Mouse (Mus musculus): Measurements from ENCODE around the gene Zbtb33. TPM values are rescaled to one million over a fixed set of nuclear protein-coding genes. Genes with fewer than 3 reads are reported as not detected.

The Zbtb33 gene
- polyA plus RNA-seq, 1 experiment, result 7.9 TPM

DNA sequence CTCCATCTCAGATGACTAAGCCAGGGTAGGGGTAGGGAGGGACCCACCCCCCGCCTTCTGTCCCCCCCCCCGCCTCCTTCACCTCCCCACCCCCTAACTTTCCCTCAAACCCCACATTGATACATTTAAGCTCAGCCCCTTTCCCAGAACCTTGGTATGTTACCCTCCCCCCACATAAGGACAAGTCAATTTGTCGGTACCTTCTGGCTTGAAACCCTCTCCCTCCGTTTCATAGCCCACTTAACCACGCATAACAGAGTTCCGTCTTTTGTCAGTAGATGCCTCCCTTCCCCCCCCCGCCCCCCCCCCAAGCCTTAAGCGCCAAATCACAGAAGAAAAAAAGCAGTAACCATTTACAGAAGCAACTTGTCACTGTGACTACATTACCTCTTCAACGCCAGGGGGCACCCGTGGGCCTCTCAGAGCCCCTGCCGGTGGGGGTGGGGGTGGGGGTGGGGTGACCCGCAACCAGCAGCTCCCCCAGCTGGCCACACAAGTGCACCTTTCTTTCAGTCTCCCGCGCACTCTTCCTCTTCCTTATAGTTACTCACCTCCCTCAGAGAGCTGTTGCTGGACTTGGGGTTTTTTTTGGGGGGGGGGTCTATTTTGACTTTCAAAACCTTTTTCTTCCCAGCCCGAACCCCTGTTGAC, 7.9 kb upstream of the Zbtb33 start:
- peak in 1 of 2 experiments; percentile 22 for DNase-seq
- WGBS, result 5% methylated on average over 13 of the region's 15 CpGs
- Histone ChIP-seq H3K27ac (ENCODE audit: insufficient read depth, low read length) (no peak overlapping the region), H3K4me1 (ENCODE audit: control insufficient read depth, insufficient read depth, low read length) (no peaks in the 10 kb centered on the region), H3K27me3 (ENCODE audit: control insufficient read depth, insufficient read depth, low read length) (no peaks in the 10 kb centered on the region), H3K4me3 (replicated peaks; ENCODE audit: insufficient read depth, low read depth, low read length) (no peak overlapping the region)
- peak; percentile 26; the same call in 1 of the 2 replicates for TF ChIP-seq CTCF (IDR thresholded peaks at IDR 0.05; ENCODE audit: borderline replicate concordance, insufficient read depth, low read depth, low read length)
- no peak for TF ChIP-seq POLR2A (IDR thresholded peaks at IDR 0.05; ENCODE audit: borderline replicate concordance, insufficient read depth, low read length)

GRCm38 (mm10) chrX:38185520-38185919, 4.1 kb upstream of the Zbtb33 start:
- H3K27ac ChIP-seq (ENCODE audit: insufficient read depth, low read length), result no peak overlapping the region
- H3K27me3 ChIP-seq (ENCODE audit: control insufficient read depth, insufficient read depth, low read length), result no peaks in the 10 kb centered on the region
- TF ChIP-seq POLR2A (IDR thresholded peaks at IDR 0.05; ENCODE audit: borderline replicate concordance, insufficient read depth, low read length) (no peak), CTCF (IDR thresholded peaks at IDR 0.05; ENCODE audit: borderline replicate concordance, insufficient read depth, low read depth, low read length) (no peak)
- no peak overlapping the region for H3K4me3 ChIP-seq (replicated peaks; ENCODE audit: insufficient read depth, low read depth, low read length)
- no peak for DNase-seq
- H3K4me1 ChIP-seq (ENCODE audit: control insufficient read depth, insufficient read depth, low read length), result no peaks in the 10 kb centered on the region
- WGBS, result 29% methylated on average over 2 of the region's 2 CpGs

GRCm38 (mm10) chrX:38190458-38190764, 818 bp downstream of the Zbtb33 start:
- Histone ChIP-seq H3K4me1 (ENCODE audit: control insufficient read depth, insufficient read depth, low read length) (no peaks in the 10 kb centered on the region), H3K4me3 (replicated peaks; ENCODE audit: insufficient read depth, low read depth, low read length) (peak overlapping the region; percentile 80), H3K27me3 (ENCODE audit: control insufficient read depth, insufficient read depth, low read length) (no peaks in the 10 kb centered on the region), H3K27ac (ENCODE audit: insufficient read depth, low read length) (no peak overlapping the region)
- DNase-seq, result no peak
- TF ChIP-seq CTCF (IDR thresholded peaks at IDR 0.05; ENCODE audit: borderline replicate concordance, insufficient read depth, low read depth, low read length) (no peak), POLR2A (IDR thresholded peaks at IDR 0.05; ENCODE audit: borderline replicate concordance, insufficient read depth, low read length) (no peak)
- WGBS, result 2% methylated on average over 3 of the region's 3 CpGs

- Histone ChIP-seq H3K4me3 (replicated peaks; ENCODE audit: insufficient read depth, low read depth, low read length) (no peak overlapping the region), H3K27me3 (ENCODE audit: control insufficient read depth, insufficient read depth, low read length) (no peaks in the 10 kb centered on the region), H3K27ac (ENCODE audit: insufficient read depth, low read length) (no peak overlapping the region), H3K4me1 (ENCODE audit: control insufficient read depth, insufficient read depth, low read length) (no peaks in the 10 kb centered on the region)
- no peak for TF ChIP-seq CTCF (IDR thresholded peaks at IDR 0.05; ENCODE audit: borderline replicate concordance, insufficient read depth, low read depth, low read length)
- no peak for TF ChIP-seq POLR2A (IDR thresholded peaks at IDR 0.05; ENCODE audit: borderline replicate concordance, insufficient read depth, low read length)
- DNase-seq, result no peak
- 24% methylated on average over 2 of the region's 2 CpGs for WGBS
Observed at GRCm38 (mm10) chrX:38201816-38202215, 12.2 kb downstream of the Zbtb33 start.

DNA sequence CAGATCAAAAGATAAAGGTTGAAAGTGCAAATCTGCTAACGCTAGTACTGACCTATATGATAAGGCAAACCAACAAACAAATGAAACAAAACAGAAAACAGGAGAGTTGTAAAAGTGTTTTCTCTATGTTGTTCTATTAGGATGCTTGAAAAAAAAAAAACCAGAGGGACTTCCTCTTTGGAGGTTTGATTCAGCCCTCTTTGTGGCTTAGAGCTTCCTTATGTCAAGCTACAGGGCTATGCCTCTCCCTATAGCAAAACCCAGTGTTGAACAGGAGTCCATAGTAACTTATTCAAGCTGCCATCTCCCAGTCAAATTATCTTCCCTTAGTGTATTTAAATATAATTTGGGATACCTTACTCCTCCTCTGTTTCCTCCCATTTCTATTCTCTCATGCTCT, 17.8 kb downstream of the Zbtb33 start:
- no peaks in the 10 kb centered on the region for H3K27me3 ChIP-seq (ENCODE audit: control insufficient read depth, insufficient read depth, low read length)
- H3K4me1 ChIP-seq (ENCODE audit: control insufficient read depth, insufficient read depth, low read length), result no peaks in the 10 kb centered on the region
- no peak for DNase-seq
- no peak overlapping the region for H3K4me3 ChIP-seq (replicated peaks; ENCODE audit: insufficient read depth, low read depth, low read length)
- whole genome bisulfite sequencing, result 76% methylated on average over 1 of the region's 1 CpGs
- no peak overlapping the region for H3K27ac ChIP-seq (ENCODE audit: insufficient read depth, low read length)
- TF ChIP-seq CTCF (IDR thresholded peaks at IDR 0.05; ENCODE audit: borderline replicate concordance, insufficient read depth, low read depth, low read length), result no peak
- no peak for TF ChIP-seq POLR2A (IDR thresholded peaks at IDR 0.05; ENCODE audit: borderline replicate concordance, insufficient read depth, low read length)

- Histone ChIP-seq H3K4me1 (ENCODE audit: control insufficient read depth, insufficient read depth, low read length) (no peaks in the 10 kb centered on the region), H3K27ac (ENCODE audit: insufficient read depth, low read length) (no peak overlapping the region), H3K4me3 (replicated peaks; ENCODE audit: insufficient read depth, low read depth, low read length) (no peak overlapping the region), H3K27me3 (ENCODE audit: control insufficient read depth, insufficient read depth, low read length) (no peaks in the 10 kb centered on the region)
- no peak for DNase-seq
- TF ChIP-seq CTCF (IDR thresholded peaks at IDR 0.05; ENCODE audit: borderline replicate concordance, insufficient read depth, low read depth, low read length) (no peak), POLR2A (IDR thresholded peaks at IDR 0.05; ENCODE audit: borderline replicate concordance, insufficient read depth, low read length) (no peak)
- 89% methylated on average over 9 of the region's 9 CpGs for WGBS
Observed at GRCm38 (mm10) chrX:38216986-38217675, 27.5 kb downstream of the Zbtb33 start.

DNA sequence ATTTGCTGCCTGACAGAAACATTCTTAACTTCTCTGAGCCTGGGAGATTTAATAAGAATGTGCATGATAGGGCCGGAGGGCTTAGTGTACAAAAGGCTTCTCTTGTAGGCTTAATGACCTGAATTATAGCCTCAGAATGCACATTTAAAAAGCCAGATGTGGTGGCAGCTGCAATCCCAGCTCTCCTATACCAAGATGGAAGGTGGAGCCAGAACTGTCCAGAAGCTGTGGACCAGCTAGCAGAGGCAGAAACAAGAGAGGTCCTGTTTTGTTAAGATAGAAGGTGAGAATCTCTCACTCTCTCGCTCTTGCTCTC, 28.0 kb downstream of the Zbtb33 start:
- DNase-seq, result no peak
- no peak overlapping the region for H3K4me3 ChIP-seq (replicated peaks; ENCODE audit: insufficient read depth, low read depth, low read length)
- no peaks in the 10 kb centered on the region for H3K4me1 ChIP-seq (ENCODE audit: control insufficient read depth, insufficient read depth, low read length)
- no peak overlapping the region for H3K27ac ChIP-seq (ENCODE audit: insufficient read depth, low read length)
- TF ChIP-seq CTCF (IDR thresholded peaks at IDR 0.05; ENCODE audit: borderline replicate concordance, insufficient read depth, low read depth, low read length), result no peak
- no peak for TF ChIP-seq POLR2A (IDR thresholded peaks at IDR 0.05; ENCODE audit: borderline replicate concordance, insufficient read depth, low read length)
- WGBS, result 88% methylated on average over 2 of the region's 2 CpGs
- no peaks in the 10 kb centered on the region for H3K27me3 ChIP-seq (ENCODE audit: control insufficient read depth, insufficient read depth, low read length)

- DNase-seq, result no peak
- H3K4me3 ChIP-seq (replicated peaks; ENCODE audit: insufficient read depth, low read depth, low read length), result no peak overlapping the region
- WGBS, result 75% methylated on average over 2 of the region's 2 CpGs
- H3K27me3 ChIP-seq (ENCODE audit: control insufficient read depth, insufficient read depth, low read length), result no peaks in the 10 kb centered on the region
- H3K4me1 ChIP-seq (ENCODE audit: control insufficient read depth, insufficient read depth, low read length), result no peaks in the 10 kb centered on the region
- TF ChIP-seq CTCF (IDR thresholded peaks at IDR 0.05; ENCODE audit: borderline replicate concordance, insufficient read depth, low read depth, low read length), result no peak
- TF ChIP-seq POLR2A (IDR thresholded peaks at IDR 0.05; ENCODE audit: borderline replicate concordance, insufficient read depth, low read length), result no peak
- no peak overlapping the region for H3K27ac ChIP-seq (ENCODE audit: insufficient read depth, low read length)
Observed at GRCm38 (mm10) chrX:38222757-38223156, 33.2 kb downstream of the Zbtb33 start.

Data from cerebellum, adult 2 months (tissue).